Mouse (Mus musculus): ENCODE measurements around the gene Tub. TPM values are rescaled to one million over a fixed set of nuclear protein-coding genes. Genes with fewer than 3 reads are reported as not detected.

Gene Tub
- total RNA-seq (2012; rRNA removed), result 3.3 and 5.1 TPM in 2 replicates

DNA sequence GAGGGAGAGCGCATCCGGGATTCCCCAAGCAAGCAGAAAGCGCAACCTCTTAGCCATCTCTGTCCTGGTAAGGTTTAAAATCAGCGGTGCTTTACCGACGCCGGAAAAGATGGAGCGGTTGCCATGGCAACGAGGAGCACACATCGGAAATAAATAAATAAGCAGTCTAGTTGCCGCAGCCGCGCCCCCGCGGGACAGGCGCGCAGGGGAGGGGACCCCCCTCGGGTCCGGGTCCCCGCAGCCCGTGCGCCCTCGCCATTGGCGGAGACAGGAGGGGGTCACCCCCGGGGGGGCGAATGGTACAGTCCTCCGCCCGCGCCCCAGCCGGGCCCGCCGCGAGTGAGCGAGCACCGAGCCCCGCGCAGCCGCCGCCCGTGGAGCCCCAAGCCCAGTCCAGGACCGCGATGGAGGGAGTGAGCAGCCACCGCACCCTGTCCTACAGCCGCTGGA, at the start of gene Tub:
Gene Tub (plus strand): TSS at position 27 of the 450 bp plus-strand sequence.
- Histone ChIP-seq H3K9ac (ENCODE audit: insufficient read depth, low read depth, low read length, poor library complexity, severe bottlenecking) (peak within 1 kb of the TSS; percentile 38), H3K36me3 (ENCODE audit: control insufficient read depth, insufficient read depth, low read length, poor library complexity, severe bottlenecking) (no peaks in the 10 kb centered on the region; the same call in 1 of the 2 replicates), H3K4me3 (ENCODE audit: insufficient read depth in 1 of 2, low read depth in 1 of 2, low read length in 2 of 2, poor library complexity in 1 of 2, severe bottlenecking in 1 of 2) (peak within 1 kb of the TSS; percentile 47 to 69), H3K27ac (ENCODE audit: insufficient read depth, low read depth, low read length, poor library complexity, severe bottlenecking) (no peak within 1 kb of the TSS), H3K4me1 (ENCODE audit: control insufficient read depth in 2 of 2, insufficient read depth in 2 of 2, low read length in 2 of 2, poor library complexity in 1 of 2) (peaks cover 0 to 3% of the 10 kb centered on the region in 2 experiments; a peak in 1 of 4 replicates), H3K9me3 (ENCODE audit: control insufficient read depth, insufficient read depth, low read depth, low read length) (no peaks in the 10 kb centered on the region)
- in situ Hi-C loops (cut with MboI; ENCODE audit: low sequenced_read_pairs in 2 of 2, unreplicated experiment in 2 of 2), result no loop called here
- peak; percentile 60 for DNase-seq (ENCODE audit: low read depth, low spot score)
- TF ChIP-seq ZNF384 (IDR thresholded peaks at IDR 0.05; ENCODE audit: low read depth, low read length) (no peak), MAFK (IDR thresholded peaks at IDR 0.05; ENCODE audit: insufficient read depth, low read depth, low read length) (no peak), CHD2 (IDR thresholded peaks at IDR 0.05; ENCODE audit: low read depth, low read length) (no peak), HCFC1 (IDR thresholded peaks at IDR 0.05; ENCODE audit: borderline replicate concordance, insufficient read depth, low read length) (no peak), ZC3H11A (IDR thresholded peaks at IDR 0.05; ENCODE audit: borderline replicate concordance, low read depth, low read length) (no peak)

DNA sequence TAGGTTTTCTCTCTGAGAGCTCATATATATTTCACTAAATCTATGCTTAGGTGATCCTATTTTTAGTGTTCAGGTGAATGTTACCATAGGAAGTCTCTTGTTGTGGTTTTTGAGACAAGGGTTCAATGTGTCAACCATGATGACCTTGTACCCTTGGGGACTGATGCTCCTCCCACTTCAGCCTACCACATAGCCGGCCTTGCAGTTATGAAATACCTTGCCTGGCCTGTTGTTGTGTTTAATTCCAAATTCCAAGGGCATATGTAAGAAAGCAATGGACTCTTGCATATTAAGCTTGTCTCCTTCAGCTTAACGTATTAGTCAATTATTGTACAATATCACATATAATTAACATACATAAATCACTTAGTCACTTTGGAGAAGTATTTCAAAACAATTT, 46.2 kb upstream of the Tub start:
- H3K27ac ChIP-seq (ENCODE audit: insufficient read depth, low read depth, low read length, poor library complexity, severe bottlenecking), result no peak overlapping the region
- H3K36me3 ChIP-seq (ENCODE audit: control insufficient read depth, insufficient read depth, low read length, poor library complexity, severe bottlenecking), result no peaks in the 10 kb centered on the region
- H3K9ac ChIP-seq (ENCODE audit: insufficient read depth, low read depth, low read length, poor library complexity, severe bottlenecking), result no peak overlapping the region
- no peaks in the 10 kb centered on the region for H3K4me1 ChIP-seq (ENCODE audit: control insufficient read depth in 2 of 2, insufficient read depth in 2 of 2, low read length in 2 of 2, poor library complexity in 1 of 2)
- TF ChIP-seq CHD2 (IDR thresholded peaks at IDR 0.05; ENCODE audit: low read depth, low read length) (no peak), HCFC1 (IDR thresholded peaks at IDR 0.05; ENCODE audit: borderline replicate concordance, insufficient read depth, low read length) (no peak), ZNF384 (IDR thresholded peaks at IDR 0.05; ENCODE audit: low read depth, low read length) (no peak), ZC3H11A (IDR thresholded peaks at IDR 0.05; ENCODE audit: borderline replicate concordance, low read depth, low read length) (no peak), MAFK (IDR thresholded peaks at IDR 0.05; ENCODE audit: insufficient read depth, low read depth, low read length) (no peak)
- no peak overlapping the region for H3K4me3 ChIP-seq (ENCODE audit: insufficient read depth in 1 of 2, low read depth in 1 of 2, low read length in 2 of 2, poor library complexity in 1 of 2, severe bottlenecking in 1 of 2)
- in situ Hi-C loops (cut with MboI; ENCODE audit: low sequenced_read_pairs in 2 of 2, unreplicated experiment in 2 of 2), result no loop called here
- DNase-seq (ENCODE audit: low read depth, low spot score), result no peak
- no peaks in the 10 kb centered on the region for H3K9me3 ChIP-seq (ENCODE audit: control insufficient read depth, insufficient read depth, low read depth, low read length)

DNA sequence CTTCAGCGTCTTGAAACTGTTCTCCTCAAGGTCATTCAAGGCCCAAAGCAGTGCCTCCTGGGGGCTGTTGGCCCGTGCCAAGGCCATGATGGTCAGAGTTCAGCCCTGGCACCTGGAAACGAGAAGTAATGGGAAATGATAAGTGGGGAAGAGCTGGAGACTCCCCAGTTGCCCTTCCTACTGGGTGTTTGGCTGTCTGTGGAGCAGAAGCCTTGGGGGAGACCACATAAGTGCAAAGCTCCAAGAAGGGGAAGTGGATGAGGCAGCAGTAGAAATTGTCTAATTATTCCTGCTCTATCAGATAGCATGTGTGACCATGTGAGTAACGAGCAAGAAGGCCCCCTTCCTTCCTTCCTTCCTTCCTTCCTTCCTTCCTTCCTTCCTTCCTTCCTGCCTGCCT, 23.1 kb upstream of the Tub start:
- in situ Hi-C loops (cut with MboI; ENCODE audit: low sequenced_read_pairs in 2 of 2, unreplicated experiment in 2 of 2), result no loop called here

DNA sequence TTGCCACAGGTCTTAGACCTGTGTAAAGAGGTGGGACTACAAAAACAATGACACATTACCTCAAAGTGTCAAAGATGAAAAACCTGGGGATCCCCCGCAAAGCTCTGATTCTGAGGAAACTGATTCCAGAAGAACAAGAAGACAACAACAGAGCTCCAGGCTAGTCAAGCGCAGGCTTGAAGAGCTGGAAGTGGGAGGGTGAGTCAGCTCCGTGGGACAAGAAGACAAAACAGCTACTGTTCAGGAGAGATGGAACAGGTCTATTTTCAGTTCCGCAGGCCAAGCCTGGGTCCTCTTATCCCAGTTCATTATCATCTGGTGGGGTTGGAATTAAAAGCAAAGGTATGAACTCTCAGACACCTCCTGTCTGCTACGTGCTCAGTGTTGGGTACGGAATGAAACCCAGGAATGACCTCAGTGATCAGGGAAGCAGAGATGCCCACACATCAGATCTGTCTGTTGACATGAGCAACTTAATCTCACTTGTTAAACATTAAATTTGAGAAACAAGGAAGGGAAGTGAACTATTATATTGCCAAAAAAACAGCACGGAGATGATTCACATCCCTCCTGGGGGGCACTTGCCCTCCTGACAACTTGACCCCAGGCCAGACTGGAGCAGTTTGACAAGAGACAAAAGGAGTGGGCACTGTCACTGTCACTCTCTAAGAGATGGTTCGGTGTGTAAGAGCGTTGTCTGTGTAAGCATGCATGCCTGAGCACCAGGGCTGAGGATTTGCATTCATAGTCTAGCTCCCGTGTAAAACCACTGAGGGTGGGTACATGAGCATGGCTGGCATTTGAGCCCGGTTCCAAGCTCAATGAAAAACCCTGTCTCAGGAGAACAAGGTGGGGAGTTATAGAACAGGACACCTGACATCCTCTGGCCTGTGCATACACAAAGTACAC, 21.6 kb upstream of the Tub start:
- H3K4me1 ChIP-seq (ENCODE audit: control insufficient read depth in 2 of 2, insufficient read depth in 2 of 2, low read length in 2 of 2, poor library complexity in 1 of 2), result no peaks in the 10 kb centered on the region
- H3K9me3 ChIP-seq (ENCODE audit: control insufficient read depth, insufficient read depth, low read depth, low read length), result no peaks in the 10 kb centered on the region
- no peak overlapping the region for H3K27ac ChIP-seq (ENCODE audit: insufficient read depth, low read depth, low read length, poor library complexity, severe bottlenecking)
- TF ChIP-seq ZC3H11A (IDR thresholded peaks at IDR 0.05; ENCODE audit: borderline replicate concordance, low read depth, low read length) (no peak), CHD2 (IDR thresholded peaks at IDR 0.05; ENCODE audit: low read depth, low read length) (no peak), MAFK (IDR thresholded peaks at IDR 0.05; ENCODE audit: insufficient read depth, low read depth, low read length) (no peak), ZNF384 (IDR thresholded peaks at IDR 0.05; ENCODE audit: low read depth, low read length) (no peak), HCFC1 (IDR thresholded peaks at IDR 0.05; ENCODE audit: borderline replicate concordance, insufficient read depth, low read length) (no peak)
- H3K36me3 ChIP-seq (ENCODE audit: control insufficient read depth, insufficient read depth, low read length, poor library complexity, severe bottlenecking), result no peaks in the 10 kb centered on the region
- no peak overlapping the region for H3K9ac ChIP-seq (ENCODE audit: insufficient read depth, low read depth, low read length, poor library complexity, severe bottlenecking)
- DNase-seq (ENCODE audit: low read depth, low spot score), result no peak
- in situ Hi-C loops (cut with MboI; ENCODE audit: low sequenced_read_pairs in 2 of 2, unreplicated experiment in 2 of 2), result no loop called here
- no peak overlapping the region for H3K4me3 ChIP-seq (ENCODE audit: insufficient read depth in 1 of 2, low read depth in 1 of 2, low read length in 2 of 2, poor library complexity in 1 of 2, severe bottlenecking in 1 of 2)

More for the DNA sequence above, 23.1 kb upstream of the Tub start:
- H3K36me3 ChIP-seq (ENCODE audit: control insufficient read depth, insufficient read depth, low read length, poor library complexity, severe bottlenecking), result no peaks in the 10 kb centered on the region
- no peak overlapping the region for H3K27ac ChIP-seq (ENCODE audit: insufficient read depth, low read depth, low read length, poor library complexity, severe bottlenecking)
- H3K4me3 ChIP-seq (ENCODE audit: insufficient read depth in 1 of 2, low read depth in 1 of 2, low read length in 2 of 2, poor library complexity in 1 of 2, severe bottlenecking in 1 of 2), result no peak overlapping the region
- H3K4me1 ChIP-seq (ENCODE audit: control insufficient read depth in 2 of 2, insufficient read depth in 2 of 2, low read length in 2 of 2, poor library complexity in 1 of 2), result no peaks in the 10 kb centered on the region
- DNase-seq (ENCODE audit: low read depth, low spot score), result no peak
- no peaks in the 10 kb centered on the region for H3K9me3 ChIP-seq (ENCODE audit: control insufficient read depth, insufficient read depth, low read depth, low read length)
- no peak for TF ChIP-seq MAFK (IDR thresholded peaks at IDR 0.05; ENCODE audit: insufficient read depth, low read depth, low read length)
- TF ChIP-seq ZC3H11A (IDR thresholded peaks at IDR 0.05; ENCODE audit: borderline replicate concordance, low read depth, low read length), result no peak
- no peak for TF ChIP-seq ZNF384 (IDR thresholded peaks at IDR 0.05; ENCODE audit: low read depth, low read length)
- TF ChIP-seq HCFC1 (IDR thresholded peaks at IDR 0.05; ENCODE audit: borderline replicate concordance, insufficient read depth, low read length), result no peak
- no peak for TF ChIP-seq CHD2 (IDR thresholded peaks at IDR 0.05; ENCODE audit: low read depth, low read length)
- H3K9ac ChIP-seq (ENCODE audit: insufficient read depth, low read depth, low read length, poor library complexity, severe bottlenecking), result no peak overlapping the region

Measured in ES-E14 (cell line).